Mouse (Mus musculus): ENCODE results near the gene Cyth3. TPM values are rescaled to one million over a fixed set of nuclear protein-coding genes. Genes with fewer than 3 reads are reported as not detected.

Cyth3 gene
- polyA plus RNA-seq, 1 experiment = 23.9 TPM

GRCm38 (mm10) chr5:143637832-143638420, 15.7 kb downstream of the Cyth3 start:
- no peak for TF ChIP-seq MAX (IDR thresholded peaks at IDR 0.05)
- no peak for TF ChIP-seq MYOG (IDR thresholded peaks at IDR 0.05; ENCODE audit: control insufficient read depth, extremely low read depth, insufficient read length)
- no peak for TF ChIP-seq MYOD1 (IDR thresholded peaks at IDR 0.05; ENCODE audit: control insufficient read depth, insufficient read length, low read depth)
- TF ChIP-seq CEBPB (IDR thresholded peaks at IDR 0.05; ENCODE audit: low read depth) = no peak
- TF ChIP-seq CTCF (IDR thresholded peaks at IDR 0.05; ENCODE audit: control insufficient read depth, insufficient read depth, insufficient read length) = no peak
- TF ChIP-seq FOSL1 (IDR thresholded peaks at IDR 0.05; ENCODE audit: insufficient read depth, low read length, poor library complexity, severe bottlenecking) = no peak

GRCm38 (mm10) chr5:143638516-143639270, 16.4 kb downstream of the Cyth3 start:
- H3K36me3 ChIP-seq (ENCODE audit: control insufficient read depth, insufficient read depth) = peaks cover 8% of the 10 kb centered on the region
- no peak overlapping the region for H3ac ChIP-seq (ENCODE audit: control insufficient read depth, insufficient read length, low read depth)
- H3K27me3 ChIP-seq (ENCODE audit: control insufficient read depth, insufficient read depth, insufficient read length) = no peaks in the 10 kb centered on the region
- peaks cover 84% of the 10 kb centered on the region for H3K79me2 ChIP-seq (ENCODE audit: control insufficient read depth, insufficient read depth)
- no peak overlapping the region for H3K4me3 ChIP-seq (ENCODE audit: insufficient read depth, poor library complexity, severe bottlenecking)
- peaks cover 61% of the 10 kb centered on the region for H3K79me3 ChIP-seq (ENCODE audit: low read depth)
- no peak for TF ChIP-seq CTCF (IDR thresholded peaks at IDR 0.05; ENCODE audit: control insufficient read depth, insufficient read depth, insufficient read length)
- TF ChIP-seq CEBPB (IDR thresholded peaks at IDR 0.05; ENCODE audit: low read depth) = peak; percentile 95

More at GRCm38 (mm10) chr5:143637832-143638420, 15.7 kb downstream of the Cyth3 start:
- Histone ChIP-seq H3K79me2 (ENCODE audit: control insufficient read depth, insufficient read depth) (peaks cover 83% of the 10 kb centered on the region), H3ac (ENCODE audit: control insufficient read depth, insufficient read length, low read depth) (no peak overlapping the region), H3K4me3 (ENCODE audit: insufficient read depth, poor library complexity, severe bottlenecking) (no peak overlapping the region), H3K79me3 (ENCODE audit: low read depth) (peaks cover 57% of the 10 kb centered on the region), H3K27me3 (ENCODE audit: control insufficient read depth, insufficient read depth, insufficient read length) (no peaks in the 10 kb centered on the region), H3K36me3 (ENCODE audit: control insufficient read depth, insufficient read depth) (peaks cover 8% of the 10 kb centered on the region)

GRCm38 (mm10) chr5:143639329-143639728, 17.1 kb downstream of the Cyth3 start:
- Histone ChIP-seq H3K4me3 (ENCODE audit: insufficient read depth, poor library complexity, severe bottlenecking) (no peak overlapping the region), H3K36me3 (ENCODE audit: control insufficient read depth, insufficient read depth) (peaks cover 8% of the 10 kb centered on the region), H3K27me3 (ENCODE audit: control insufficient read depth, insufficient read depth, insufficient read length) (no peaks in the 10 kb centered on the region), H3K79me3 (ENCODE audit: low read depth) (peaks cover 62% of the 10 kb centered on the region), H3K79me2 (ENCODE audit: control insufficient read depth, insufficient read depth) (peaks cover 84% of the 10 kb centered on the region), H3ac (ENCODE audit: control insufficient read depth, insufficient read length, low read depth) (no peak overlapping the region)
- TF ChIP-seq MAX (IDR thresholded peaks at IDR 0.05) = no peak
- no peak for TF ChIP-seq USF1 (IDR thresholded peaks at IDR 0.05; ENCODE audit: low read depth)
- TF ChIP-seq MYOD1 (IDR thresholded peaks at IDR 0.05; ENCODE audit: control insufficient read depth, insufficient read length, low read depth) = no peak
- TF ChIP-seq CEBPB (IDR thresholded peaks at IDR 0.05; ENCODE audit: low read depth) = no peak
- TF ChIP-seq FOSL1 (IDR thresholded peaks at IDR 0.05; ENCODE audit: insufficient read depth, low read length, poor library complexity, severe bottlenecking) = no peak
- no peak for TF ChIP-seq MYOG (IDR thresholded peaks at IDR 0.05; ENCODE audit: control insufficient read depth, extremely low read depth, insufficient read length)
- no peak for TF ChIP-seq CTCF (IDR thresholded peaks at IDR 0.05; ENCODE audit: control insufficient read depth, insufficient read depth, insufficient read length)

GRCm38 (mm10) chr5:143639810-143640209, 17.6 kb downstream of the Cyth3 start:
- no peak for TF ChIP-seq MYOD1 (IDR thresholded peaks at IDR 0.05; ENCODE audit: control insufficient read depth, insufficient read length, low read depth)
- Histone ChIP-seq H3K4me3 (ENCODE audit: insufficient read depth, poor library complexity, severe bottlenecking) (no peak overlapping the region), H3ac (ENCODE audit: control insufficient read depth, insufficient read length, low read depth) (no peak overlapping the region), H3K36me3 (ENCODE audit: control insufficient read depth, insufficient read depth) (peaks cover 3% of the 10 kb centered on the region), H3K79me2 (ENCODE audit: control insufficient read depth, insufficient read depth) (peaks cover 84% of the 10 kb centered on the region), H3K79me3 (ENCODE audit: low read depth) (peaks cover 58% of the 10 kb centered on the region), H3K27me3 (ENCODE audit: control insufficient read depth, insufficient read depth, insufficient read length) (no peaks in the 10 kb centered on the region)

- no peaks in the 10 kb centered on the region for H3K27me3 ChIP-seq (ENCODE audit: control insufficient read depth, insufficient read depth, insufficient read length)
- H3K79me3 ChIP-seq (ENCODE audit: low read depth) = peaks cover 51% of the 10 kb centered on the region
- peak overlapping the region; percentile 20 for H3ac ChIP-seq (ENCODE audit: control insufficient read depth, insufficient read length, low read depth)
- no peaks in the 10 kb centered on the region for H3K36me3 ChIP-seq (ENCODE audit: control insufficient read depth, insufficient read depth)
- H3K4me3 ChIP-seq (ENCODE audit: insufficient read depth, poor library complexity, severe bottlenecking) = no peak overlapping the region
- peaks cover 84% of the 10 kb centered on the region for H3K79me2 ChIP-seq (ENCODE audit: control insufficient read depth, insufficient read depth)
- TF ChIP-seq CTCF (IDR thresholded peaks at IDR 0.05; ENCODE audit: control insufficient read depth, insufficient read depth, insufficient read length) = no peak
- no peak for TF ChIP-seq FOSL1 (IDR thresholded peaks at IDR 0.05; ENCODE audit: insufficient read depth, low read length, poor library complexity, severe bottlenecking)
- TF ChIP-seq USF1 (IDR thresholded peaks at IDR 0.05; ENCODE audit: low read depth) = no peak
- no peak for TF ChIP-seq MAX (IDR thresholded peaks at IDR 0.05)
- no peak for TF ChIP-seq CEBPB (IDR thresholded peaks at IDR 0.05; ENCODE audit: low read depth)
- TF ChIP-seq MYOD1 (IDR thresholded peaks at IDR 0.05; ENCODE audit: control insufficient read depth, insufficient read length, low read depth) = no peak
- no peak for TF ChIP-seq MYOG (IDR thresholded peaks at IDR 0.05; ENCODE audit: control insufficient read depth, extremely low read depth, insufficient read length)
Measured at GRCm38 (mm10) chr5:143641503-143641902, 19.3 kb downstream of the Cyth3 start.

GRCm38 (mm10) chr5:143642262-143642831, 20.1 kb downstream of the Cyth3 start:
- Histone ChIP-seq H3K79me2 (ENCODE audit: control insufficient read depth, insufficient read depth) (peaks cover 83% of the 10 kb centered on the region), H3K79me3 (ENCODE audit: low read depth) (peaks cover 50% of the 10 kb centered on the region), H3K36me3 (ENCODE audit: control insufficient read depth, insufficient read depth) (no peaks in the 10 kb centered on the region), H3K4me3 (ENCODE audit: insufficient read depth, poor library complexity, severe bottlenecking) (no peak overlapping the region), H3K27me3 (ENCODE audit: control insufficient read depth, insufficient read depth, insufficient read length) (no peaks in the 10 kb centered on the region), H3ac (ENCODE audit: control insufficient read depth, insufficient read length, low read depth) (no peak overlapping the region)
- peak; percentile 69 for TF ChIP-seq FOSL1 (IDR thresholded peaks at IDR 0.05; ENCODE audit: insufficient read depth, low read length, poor library complexity, severe bottlenecking)
- no peak for TF ChIP-seq USF1 (IDR thresholded peaks at IDR 0.05; ENCODE audit: low read depth)
- no peak for TF ChIP-seq MYOD1 (IDR thresholded peaks at IDR 0.05; ENCODE audit: control insufficient read depth, insufficient read length, low read depth)
- TF ChIP-seq CEBPB (IDR thresholded peaks at IDR 0.05; ENCODE audit: low read depth) = peak; percentile 88
- TF ChIP-seq MAX (IDR thresholded peaks at IDR 0.05) = peak; percentile 53
